Mouse (Mus musculus): ENCODE measurements around the gene Kdr. TPM values are rescaled to one million over a fixed set of nuclear protein-coding genes. Genes with fewer than 3 reads are reported as not detected.

Kdr gene
- under 1 TPM in 1 of 2 experiments, not detected in 1; 0.24 TPM for polyA plus RNA-seq (2017; shearing (Covaris generic))

- ATAC-seq: no peak
Measured at GRCm38 (mm10) chr5:75978374-75979100, at the start of gene Kdr. Gene Kdr (minus strand): TSS chr5:75978458.

GRCm38 (mm10) chr5:76026805-76027204, 48.5 kb upstream of the Kdr start:
- no peak for ATAC-seq

DNA sequence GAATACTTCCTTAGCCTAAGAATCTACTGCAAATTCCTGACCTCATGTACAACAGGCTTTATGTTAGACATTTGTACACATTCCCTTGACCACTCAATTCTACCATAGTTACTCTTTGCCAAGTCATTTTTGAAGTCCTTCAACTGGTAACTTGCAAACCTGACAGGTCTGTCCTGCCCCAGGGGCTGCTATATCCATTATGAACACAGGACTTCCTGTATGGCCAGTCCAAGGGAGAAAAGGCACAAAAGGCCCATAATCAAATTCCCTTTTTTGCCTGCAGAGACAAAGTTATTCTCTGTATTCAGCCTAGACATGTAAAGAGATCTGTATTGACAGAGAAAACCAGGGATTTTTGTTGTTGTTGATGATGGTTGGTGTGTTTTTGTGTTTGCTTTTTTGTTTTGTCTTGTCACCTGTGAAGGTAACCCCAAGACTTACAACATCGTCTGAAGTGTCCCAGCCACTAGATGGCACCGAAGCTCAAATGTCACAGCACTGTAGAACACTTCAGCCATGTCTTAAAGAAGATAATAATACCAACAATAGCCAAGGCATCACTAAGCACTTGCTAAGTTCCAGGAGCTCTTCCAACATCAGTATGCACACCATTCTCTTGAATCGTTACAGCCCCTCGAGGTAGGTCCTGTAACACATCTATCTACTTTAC, 47.9 kb upstream of the Kdr start:
- no peak for ATAC-seq

DNA sequence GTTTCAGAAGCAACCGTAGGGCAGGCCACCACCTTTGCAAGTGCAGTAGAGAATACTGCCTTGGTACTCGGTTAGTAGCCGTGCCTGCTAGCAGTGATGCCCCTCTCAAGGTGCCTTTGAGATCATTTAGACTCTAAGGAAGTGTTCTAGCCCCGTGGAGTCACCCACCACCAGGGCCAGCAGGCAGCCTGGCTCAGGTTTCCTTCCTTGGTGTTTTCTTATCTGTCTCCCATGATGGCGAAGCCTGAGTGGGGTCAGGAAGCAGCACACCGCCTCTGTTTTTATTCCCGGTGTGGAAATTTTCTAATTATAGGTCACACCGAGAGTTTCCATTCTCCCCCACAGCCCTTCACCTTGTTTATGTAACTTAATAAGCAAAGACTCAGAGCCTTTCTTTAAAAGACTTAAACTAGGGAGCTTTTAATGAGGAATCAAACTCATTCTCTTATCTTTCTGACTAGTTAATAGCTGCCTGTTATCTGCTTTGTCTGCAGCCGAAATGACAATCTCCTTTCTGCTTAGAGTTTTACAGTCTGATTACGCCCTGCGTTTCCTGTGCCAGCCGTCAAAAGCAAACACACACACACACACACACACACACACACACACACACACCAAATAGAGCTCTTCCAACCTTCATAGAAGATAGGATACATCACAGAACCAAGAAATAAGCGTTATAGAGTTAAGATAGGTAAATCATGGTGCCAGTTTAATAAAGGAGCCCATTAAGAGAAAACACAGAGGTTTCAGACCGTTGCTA, 44.9 kb upstream of the Kdr start:
- no peak for ATAC-seq

DNA sequence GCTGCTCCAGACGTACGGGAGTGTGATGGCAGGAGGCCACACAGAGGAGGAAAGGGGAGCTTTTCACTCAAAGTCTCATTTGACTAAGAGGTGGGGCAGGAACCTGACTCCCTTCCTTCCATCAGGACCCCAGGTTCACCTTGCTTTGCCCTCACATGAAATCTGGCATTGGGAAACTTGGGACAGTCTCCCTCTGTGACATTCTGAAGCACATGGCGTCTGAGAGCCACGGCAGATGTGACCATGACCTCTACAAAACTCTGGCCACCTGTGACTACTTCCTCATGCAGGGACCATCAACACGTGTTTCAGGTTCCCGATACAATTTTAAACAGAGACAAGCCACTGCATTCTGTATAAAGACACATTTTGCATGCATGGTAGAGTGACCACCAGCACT, 44.2 kb upstream of the Kdr start:
- ATAC-seq: no peak

DNA sequence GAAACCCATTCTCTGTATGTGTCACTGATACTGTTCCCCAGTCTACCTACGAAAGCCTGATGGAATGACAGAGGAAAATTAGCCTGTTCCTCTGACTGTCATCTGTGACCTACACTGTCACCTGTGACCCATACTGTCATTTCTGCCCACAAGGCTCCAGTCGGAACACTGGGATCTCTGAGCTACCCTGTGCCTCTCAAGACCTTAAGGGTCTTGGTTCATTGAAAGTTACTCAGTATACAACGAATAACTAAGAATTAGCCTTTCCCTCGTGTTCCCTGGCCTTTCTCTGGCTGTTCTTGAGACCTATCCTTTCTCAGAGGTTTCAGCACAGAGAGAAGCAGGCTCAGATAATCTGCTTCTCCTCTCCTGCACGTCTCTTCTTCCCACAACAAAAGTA, 40.1 kb upstream of the Kdr start:
- ATAC-seq: no peak

DNA sequence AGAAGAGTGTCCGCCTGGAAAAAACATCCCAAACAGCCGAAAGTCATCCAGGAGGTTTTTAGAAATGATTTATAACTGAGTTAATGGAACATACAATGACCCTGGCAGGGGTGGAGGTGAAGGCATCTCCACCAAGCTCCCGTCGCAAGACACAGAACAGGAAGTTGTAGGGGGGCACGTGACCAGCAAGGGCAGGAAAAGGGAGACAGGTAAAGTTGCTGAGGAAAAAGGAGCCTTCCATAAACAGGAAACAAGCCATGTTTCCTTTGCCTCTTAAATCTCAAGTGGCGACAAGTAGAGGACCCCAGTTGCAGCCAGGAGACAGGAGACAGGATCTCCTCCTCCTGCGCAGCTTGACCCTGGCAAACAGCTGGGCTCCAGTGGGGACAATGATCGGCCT, 37.8 kb upstream of the Kdr start:
- no peak for ATAC-seq

GRCm38 (mm10) chr5:76013881-76014431, 35.7 kb upstream of the Kdr start:
- no peak for ATAC-seq

DNA sequence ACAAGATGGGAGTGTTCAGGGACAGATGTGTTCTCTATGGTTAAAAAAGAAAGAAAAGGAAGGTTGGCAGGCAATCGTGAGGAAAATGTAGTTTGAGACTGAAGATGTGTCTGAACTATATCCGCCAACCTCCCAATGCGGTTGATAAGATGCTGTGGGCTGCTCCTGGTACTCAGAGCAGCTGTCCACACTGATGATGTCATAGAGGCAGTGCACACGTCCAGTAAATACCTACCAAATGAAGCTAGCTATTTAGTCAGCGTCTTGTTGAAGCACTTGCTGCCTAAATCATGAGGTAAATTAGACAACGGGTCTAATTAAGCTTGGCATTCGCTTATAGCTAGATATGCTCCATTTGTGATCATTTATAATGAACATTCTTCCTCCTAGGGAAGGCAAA, 28.1 kb upstream of the Kdr start:
- ATAC-seq: no peak

GRCm38 (mm10) chr5:75990212-75990611, 12.0 kb upstream of the Kdr start:
- no peak for ATAC-seq

- ATAC-seq: no peak
Measured at GRCm38 (mm10) chr5:75987530-75987929, 9.3 kb upstream of the Kdr start.

GRCm38 (mm10) chr5:75980521-75981311, 2.5 kb upstream of the Kdr start:
- ATAC-seq: no peak

DNA sequence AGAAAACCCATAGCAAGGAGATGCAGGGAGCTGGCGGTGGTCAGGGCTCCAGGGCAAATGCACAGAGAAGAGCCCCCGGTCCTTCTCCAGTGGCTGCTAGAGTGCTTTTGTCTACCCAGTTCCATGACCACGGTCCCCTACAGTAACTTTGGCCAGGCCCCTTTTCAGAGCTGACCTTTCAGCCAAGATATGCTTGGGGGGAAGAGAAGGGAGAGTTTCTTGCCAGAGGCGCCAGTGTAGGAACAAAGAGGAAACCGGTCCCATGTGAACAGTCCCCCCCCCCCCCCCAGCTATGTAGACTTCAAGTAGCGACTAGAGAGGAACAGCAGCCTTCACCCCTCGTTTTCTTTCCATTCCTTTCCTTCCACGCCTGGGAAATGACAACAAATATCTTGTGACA, 850 bp upstream of the Kdr start:
- no peak for ATAC-seq

DNA sequence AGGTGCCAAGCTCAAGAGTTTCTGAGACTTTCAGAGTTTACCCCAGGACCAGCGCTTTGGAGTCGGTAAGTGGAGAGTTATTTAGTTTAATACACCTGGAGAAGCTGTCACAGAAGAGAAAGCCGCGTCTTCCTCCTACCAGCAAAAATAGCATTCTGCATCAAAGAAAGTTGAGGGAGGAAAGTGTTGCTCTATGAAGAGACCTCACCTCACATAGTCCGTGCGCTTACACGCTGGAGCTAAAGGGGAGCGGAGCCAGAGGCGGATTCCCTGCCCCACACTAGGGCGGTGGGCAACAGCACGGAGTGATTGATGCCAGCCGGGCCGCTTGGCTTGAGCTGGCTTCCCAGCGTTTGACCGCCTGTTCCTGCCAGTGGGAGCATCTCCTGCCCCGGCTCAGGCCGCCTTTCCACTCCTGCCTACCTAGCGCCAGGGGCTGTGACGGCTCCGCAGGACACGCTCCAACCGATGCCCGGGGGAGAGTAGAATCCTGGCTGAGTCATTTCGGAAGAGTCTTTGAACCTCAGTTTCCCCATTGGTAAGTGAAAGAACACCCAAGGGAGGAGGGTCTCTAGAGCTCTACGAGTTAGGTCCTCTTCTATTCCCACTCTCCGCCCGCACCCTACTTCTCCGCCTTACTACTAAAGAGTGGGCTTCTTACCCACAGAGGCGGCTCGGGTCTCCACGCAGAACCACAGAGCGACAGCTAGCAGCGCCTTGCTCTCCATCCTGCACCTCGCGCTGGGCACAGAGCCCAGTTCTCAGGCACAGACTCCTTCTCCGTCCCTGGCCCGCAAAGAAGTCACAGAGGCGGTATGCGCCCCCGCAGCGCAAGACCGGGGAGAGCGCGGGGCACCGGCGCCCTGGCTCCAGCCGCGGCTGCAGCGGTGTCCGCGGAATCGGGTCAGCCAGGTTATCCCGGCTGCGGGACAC, 551 bp downstream of the Kdr start:
- no peak for ATAC-seq

GRCm38 (mm10) chr5:75976696-75977095, 1.6 kb downstream of the Kdr start:
- ATAC-seq: no peak

DNA sequence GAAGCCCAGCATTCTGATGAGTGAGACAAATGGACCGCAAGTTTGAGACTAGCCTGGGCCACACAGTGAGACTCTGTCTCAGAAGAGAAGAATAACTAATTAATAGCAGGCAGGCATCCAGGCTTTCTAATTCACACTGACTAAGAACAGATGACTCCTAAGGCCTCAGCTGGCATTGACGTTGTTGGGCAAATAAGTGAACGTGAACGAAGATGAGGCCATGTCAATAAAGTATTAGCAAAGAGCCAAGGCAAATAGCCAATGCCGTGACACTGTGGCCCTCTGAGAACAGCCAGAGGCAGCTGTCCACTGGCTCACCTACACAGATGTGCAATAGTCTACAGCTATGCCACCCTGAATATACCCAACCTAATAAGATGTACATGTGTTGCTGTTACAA, 2.9 kb downstream of the Kdr start:
- no peak for ATAC-seq

GRCm38 (mm10) chr5:75974543-75975130, 3.6 kb downstream of the Kdr start:
- ATAC-seq: no peak

- no peak for ATAC-seq
Measured at GRCm38 (mm10) chr5:75969887-75970286, 8.4 kb downstream of the Kdr start.

DNA sequence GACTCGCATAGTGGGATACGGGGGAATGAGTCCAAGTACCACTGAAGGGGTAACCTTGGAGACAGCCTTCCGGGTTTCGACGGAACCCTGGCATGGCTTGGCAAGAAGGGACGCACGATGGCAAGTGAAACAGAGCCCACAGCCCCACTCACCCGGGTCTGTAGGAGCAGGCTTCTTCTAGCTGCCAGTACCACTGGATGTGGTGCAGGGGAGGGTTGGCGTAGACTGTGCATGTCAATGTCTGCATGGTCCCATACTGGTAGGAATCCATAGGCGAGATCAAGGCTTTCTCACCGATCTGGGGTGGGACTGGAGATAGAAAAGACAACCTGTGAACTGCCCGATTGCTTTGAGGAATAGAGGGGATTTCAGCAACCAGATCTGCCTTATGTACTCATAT, 15.7 kb downstream of the Kdr start:
- ATAC-seq: no peak

DNA sequence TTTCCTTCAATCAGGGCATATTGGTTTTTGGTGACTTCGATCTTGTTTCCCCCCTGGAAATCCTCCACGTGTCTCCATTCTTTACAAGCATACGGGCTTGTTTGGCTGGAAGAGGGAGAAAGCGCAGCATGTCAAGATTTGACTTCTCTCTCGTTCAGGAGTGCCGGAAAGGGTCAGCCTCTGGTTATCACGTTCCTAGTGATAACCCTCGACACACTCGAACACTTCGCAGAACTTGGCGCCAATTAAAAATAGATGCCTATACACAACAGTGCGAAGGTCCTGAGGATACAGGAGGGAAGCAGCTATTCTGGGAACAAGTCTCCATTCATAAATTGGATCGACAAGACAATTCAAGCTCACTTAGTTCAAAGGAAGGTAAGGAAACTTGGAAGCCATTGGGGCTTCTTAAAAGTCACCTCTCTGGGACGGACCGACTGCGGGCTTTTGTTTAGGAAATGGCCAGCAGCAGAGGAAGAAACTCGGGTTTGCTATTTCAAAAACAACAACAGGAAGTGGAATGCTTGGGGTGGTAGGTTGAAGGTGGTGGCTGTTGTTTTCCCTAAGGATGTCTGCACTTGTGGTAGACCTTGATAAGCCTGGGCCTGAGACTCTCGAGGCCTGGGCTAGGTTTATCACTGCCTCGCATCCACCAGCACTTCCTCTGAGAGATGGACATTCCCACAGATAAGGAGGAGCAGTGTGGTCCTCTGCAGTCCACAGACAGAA, 16.4 kb downstream of the Kdr start:
- ATAC-seq: no peak
